In the genomic region with DNA sequence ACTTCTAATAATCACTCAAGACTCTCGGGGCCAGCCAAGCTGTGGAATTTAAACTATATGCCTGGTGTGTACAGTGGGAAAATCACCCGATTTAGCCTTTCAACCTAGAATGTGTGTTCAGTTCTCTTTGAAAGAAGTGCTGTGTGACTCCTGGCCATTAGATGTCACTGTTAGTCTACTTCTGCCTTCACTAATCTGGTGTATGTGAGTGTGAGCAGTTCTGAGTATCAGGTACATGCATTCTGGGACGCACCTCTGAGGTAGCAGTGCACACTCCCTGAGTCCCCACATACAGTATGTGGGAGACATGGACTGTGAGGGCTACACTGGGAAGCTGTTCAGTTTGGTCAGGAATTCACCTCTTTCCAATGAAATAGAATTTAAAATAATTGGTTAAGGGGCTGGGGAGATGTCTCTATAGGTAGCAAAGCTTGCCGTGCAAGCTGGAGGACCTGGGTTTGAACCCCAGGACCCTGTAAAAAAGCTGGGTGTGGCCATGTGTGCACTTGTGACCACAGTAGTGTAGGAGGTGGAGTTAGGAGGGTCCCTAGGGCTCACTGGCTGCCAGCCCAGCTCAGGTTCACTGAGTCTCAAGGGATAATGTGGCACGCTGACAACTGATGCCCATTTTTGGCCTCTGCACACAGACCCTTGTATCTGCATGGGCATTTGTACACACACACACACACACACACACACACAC, we compare ENCODE assay signal across 8 mouse cellular contexts. TPM values are rescaled to one million over a fixed set of nuclear protein-coding genes. Genes with fewer than 3 reads are reported as not detected.
A peak's percentile ranks its signal among the peaks of the same experiment; 100 is the strongest.
DNase-seq lines count a peak whose midpoint lies in the region; ATAC-seq lines count a peak whose summit lies in the region.

No protein-coding gene starts in this region.

- 65% methylated on average over 5 of the region's 5 CpGs for WGBS in hindbrain, embryonic 11.5 days
- WGBS in hindbrain, embryonic 10.5 days = 70% methylated on average over 5 of the region's 5 CpGs

- H3K4me3 ChIP-seq in hindbrain, embryonic 11.5 days (ENCODE audit: low read depth, low read length) = no peak overlapping the region
- no peak overlapping the region for H3K4me3 ChIP-seq in hindbrain, embryonic 10.5 days

- peak; percentile 43 for DNase-seq in hindbrain, embryonic 11.5 days (ENCODE audit: low spot score)
- no peak for DNase-seq in hindbrain, embryonic 10.5 days (ENCODE audit: low spot score)
- DNase-seq in ES-CJ7 (ENCODE audit: low read depth, low spot score) = peak; percentile 68
- peak; percentile 51 to 64 for DNase-seq in cerebellum, postnatal 10 days
- DNase-seq in induced T-regulatory cell, adult 2 months (ENCODE audit: low read depth) = peak; percentile 23
- peak; percentile 34 for DNase-seq in lung, postnatal 25 days (ENCODE audit: low spot score)
- DNase-seq in T-cell, adult 2 months (ENCODE audit: low spot score) = no peak
- no peak for DNase-seq in thymus, postnatal 4 days

- no peaks in the 10 kb centered on the region for H3K27me3 ChIP-seq in hindbrain, embryonic 11.5 days (ENCODE audit: control insufficient read depth, insufficient read depth, low read length)
- H3K27me3 ChIP-seq in hindbrain, embryonic 10.5 days (ENCODE audit: insufficient read depth, poor library complexity, severe bottlenecking) = no peaks in the 10 kb centered on the region

- peak; percentile 60 for ATAC-seq in hindbrain, embryonic 11.5 days (ENCODE audit: low FRiP score)

- H3K4me2 ChIP-seq in hindbrain, embryonic 11.5 days (replicated peaks; ENCODE audit: low read depth, low read length) = no peak overlapping the region

- H3K4me1 ChIP-seq in hindbrain, embryonic 11.5 days (replicated peaks; ENCODE audit: control insufficient read depth, insufficient read depth, low read length) = no peaks in the 10 kb centered on the region
- peaks cover 14% of the 10 kb centered on the region for H3K4me1 ChIP-seq in hindbrain, embryonic 10.5 days (replicated peaks)

- H3K9ac ChIP-seq in hindbrain, embryonic 11.5 days (ENCODE audit: low read depth, low read length) = no peak overlapping the region

- no peak overlapping the region for H3K27ac ChIP-seq in hindbrain, embryonic 11.5 days (ENCODE audit: low read depth, low read length)
- H3K27ac ChIP-seq in hindbrain, embryonic 10.5 days = no peak overlapping the region

- no peaks in the 10 kb centered on the region for H3K36me3 ChIP-seq in hindbrain, embryonic 11.5 days (ENCODE audit: control insufficient read depth, insufficient read depth, low read length)
- no peaks in the 10 kb centered on the region for H3K36me3 ChIP-seq in hindbrain, embryonic 10.5 days

- no peaks in the 10 kb centered on the region for H3K9me3 ChIP-seq in hindbrain, embryonic 11.5 days (ENCODE audit: control insufficient read depth, low read length)
- H3K9me3 ChIP-seq in hindbrain, embryonic 10.5 days = no peaks in the 10 kb centered on the region

RNA-seq across cellular contexts. Expression of a gene that starts 51.0 kb away (rescaled TPM):
- 21.9 and 26.1 TPM in 2 replicates for polyA plus RNA-seq in hindbrain, embryonic 11.5 days (2014; fragmentation: Nextera tagmentation; extraction: Ambion mirVana)
- 22.6 and 26.0 TPM in 2 replicates for polyA plus RNA-seq in hindbrain, embryonic 10.5 days (2016; fragmentation: Nextera tagmentation; extraction: Ambion mirVana)

RNA-seq across cellular contexts. Expression of a gene that starts 51.1 kb away (rescaled TPM):
- polyA plus RNA-seq in hindbrain, embryonic 11.5 days (2014; fragmentation: Nextera tagmentation; extraction: Ambion mirVana) = 642 and 669 TPM in 2 replicates
- polyA plus RNA-seq in hindbrain, embryonic 10.5 days (2016; fragmentation: Nextera tagmentation; extraction: Ambion mirVana) = 764 and 766 TPM in 2 replicates

Comparison
In these comparisons a context has a peak if more than half of its experiments do, and no peak if none do; other contexts are left out.
1. DNase-seq: peak in hindbrain, embryonic 11.5 days (single experiment), ES-CJ7 (single experiment), cerebellum, postnatal 10 days (2 of 2), induced T-regulatory cell, adult 2 months (single experiment) and lung, postnatal 25 days (single experiment); none in hindbrain, embryonic 10.5 days (single experiment), T-cell, adult 2 months (single experiment) and thymus, postnatal 4 days (single experiment).